Mouse (Mus musculus) adrenal gland, adult 18-20 months (tissue): ENCODE data around the gene Pnpla2. TPM values are rescaled to one million over a fixed set of nuclear protein-coding genes. Genes with fewer than 3 reads are reported as not detected.
A peak's percentile ranks its signal among the peaks of the same experiment; 100 is the strongest.

ENCODE experiments used
- DNase-seq, 2 experiments: peaks; one replicate each; pipeline ENCODE4 v3.0.0; 2021 to 2022; ENCODE audit warnings: low spot score in 2 of 2
- total RNA-seq, 2 experiments: library from RNA; stranded (reverse); gene quantifications; 1 replicate in 1 of 2; 2 replicates in 1 of 2; pipeline ENCODE4 v1.2.3; 2021

Pnpla2 gene
- total RNA-seq, 2 experiments from 2014 or later: 739 to 1,290 TPM

DNA sequence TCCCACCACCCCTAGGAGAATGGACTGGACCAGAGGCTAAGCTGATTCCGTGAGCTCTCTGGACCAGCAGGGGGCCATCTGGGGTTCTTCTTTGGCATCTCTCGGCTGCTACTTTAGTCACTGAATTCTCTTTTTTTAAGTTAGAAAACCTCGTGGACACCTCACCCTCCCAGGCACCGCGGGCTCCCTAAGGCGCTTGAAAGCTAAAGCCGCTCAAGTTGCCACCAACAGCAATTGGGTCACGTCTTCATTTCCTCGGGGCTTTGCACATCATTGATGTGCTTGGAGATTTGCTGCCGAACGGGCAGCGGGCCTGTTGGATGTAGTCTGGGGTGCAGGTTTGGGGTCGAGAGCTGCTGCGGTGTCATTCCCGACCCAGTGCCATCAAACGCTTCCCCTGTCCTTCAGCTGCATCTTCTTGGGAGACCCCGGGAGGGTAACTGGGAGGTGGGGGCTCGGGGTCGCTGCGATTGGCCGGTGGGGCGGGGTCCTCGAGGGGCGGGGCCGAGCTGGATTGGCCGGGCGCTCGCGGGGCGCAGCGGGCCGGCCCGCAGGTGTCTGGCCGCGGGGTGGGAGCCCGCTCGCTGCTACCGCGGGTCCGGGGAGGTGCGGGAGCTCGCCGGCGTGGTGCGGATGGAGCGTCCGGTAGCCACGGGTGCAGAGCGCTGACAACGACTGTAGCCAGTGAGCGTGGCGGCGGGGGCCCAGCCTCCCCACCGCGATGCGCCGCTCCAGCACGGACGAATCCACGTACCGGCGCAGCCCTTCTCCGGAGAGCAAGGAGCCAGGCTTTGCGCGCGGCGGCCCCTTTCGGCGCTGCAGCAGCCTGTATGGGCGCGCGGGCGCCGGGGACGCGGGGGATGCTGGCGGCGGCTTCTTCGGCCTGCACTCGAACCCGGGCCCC lies 26.8 kb downstream of the Pnpla2 start:
- DNase-seq: peak in 1 of 2 experiments; percentile 48

GRCm38 (mm10) chr7:141482531-141483024 lies 27.6 kb downstream of the Pnpla2 start:
- no peak for DNase-seq

DNA sequence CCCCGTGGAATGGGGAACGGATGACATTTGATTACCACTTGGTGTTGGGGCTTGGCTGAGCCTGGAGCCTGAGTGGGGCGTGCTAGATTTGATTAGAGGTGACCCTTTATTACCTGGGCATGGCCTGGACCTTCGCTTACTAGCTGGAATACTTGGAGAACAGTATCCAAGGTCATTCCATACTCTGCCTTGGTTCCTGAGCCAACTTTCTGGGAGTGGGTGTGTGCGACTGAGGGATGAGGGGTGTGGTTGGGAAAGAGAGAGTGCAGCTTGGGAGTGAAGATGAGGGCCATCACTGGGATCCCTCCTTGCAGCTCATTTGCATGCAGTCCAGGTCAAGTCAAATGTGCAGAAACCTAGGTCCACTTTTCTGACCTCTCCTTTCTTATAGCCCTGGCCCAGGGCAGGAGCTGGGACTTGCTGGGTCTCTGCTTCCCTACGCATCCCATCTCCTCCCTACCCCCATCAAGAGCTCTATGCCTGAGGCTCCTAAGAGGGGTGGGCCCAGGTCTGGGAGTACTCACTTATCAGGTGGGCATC lies 28.2 kb downstream of the Pnpla2 start:
- DNase-seq: no peak

DNA sequence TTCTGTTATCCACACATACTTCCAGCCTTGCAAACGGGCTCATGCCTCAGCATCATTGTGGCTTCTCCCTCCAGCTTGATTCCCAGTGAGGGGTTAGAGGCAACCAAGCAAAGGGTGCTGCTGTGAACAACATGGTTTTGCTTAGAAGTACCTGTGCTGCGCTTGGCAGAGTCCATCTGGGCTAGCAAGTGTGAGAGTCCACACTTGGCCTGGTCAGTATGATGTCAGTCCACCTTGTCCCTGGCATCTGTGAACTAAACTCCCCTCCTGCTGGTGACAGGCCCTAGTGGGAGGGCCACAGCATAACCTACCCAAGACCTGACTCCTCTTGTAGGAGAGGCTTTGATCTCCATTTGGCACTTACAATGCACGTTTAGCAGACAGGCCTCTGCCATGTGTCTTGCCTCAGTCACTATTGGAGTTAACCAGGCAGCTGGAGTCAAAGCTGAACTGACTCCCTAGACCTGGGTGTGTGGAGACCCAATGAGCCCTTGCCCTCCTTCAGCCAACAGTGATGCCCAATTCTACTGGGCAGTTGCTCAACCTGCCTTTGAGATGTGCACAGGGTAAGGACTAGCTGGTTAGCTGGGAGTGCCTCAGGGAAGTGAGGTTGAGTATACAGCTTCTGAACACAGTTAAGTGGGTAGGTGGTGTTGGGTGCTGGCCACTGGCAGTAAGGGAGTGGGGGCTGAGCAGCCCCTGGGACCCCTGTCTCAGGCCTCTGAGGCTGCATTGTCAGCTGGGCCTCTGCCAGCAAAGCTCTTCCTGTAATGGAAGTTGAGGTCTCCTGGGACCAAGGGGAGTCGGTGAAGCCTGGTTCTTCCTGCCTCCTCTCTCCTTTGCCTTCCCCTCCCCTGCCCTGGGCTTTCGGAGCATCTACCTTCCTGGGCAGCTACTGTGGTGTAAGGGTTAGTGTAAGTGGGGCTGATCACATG lies 29.5 kb downstream of the Pnpla2 start:
- DNase-seq: no peak

DNA sequence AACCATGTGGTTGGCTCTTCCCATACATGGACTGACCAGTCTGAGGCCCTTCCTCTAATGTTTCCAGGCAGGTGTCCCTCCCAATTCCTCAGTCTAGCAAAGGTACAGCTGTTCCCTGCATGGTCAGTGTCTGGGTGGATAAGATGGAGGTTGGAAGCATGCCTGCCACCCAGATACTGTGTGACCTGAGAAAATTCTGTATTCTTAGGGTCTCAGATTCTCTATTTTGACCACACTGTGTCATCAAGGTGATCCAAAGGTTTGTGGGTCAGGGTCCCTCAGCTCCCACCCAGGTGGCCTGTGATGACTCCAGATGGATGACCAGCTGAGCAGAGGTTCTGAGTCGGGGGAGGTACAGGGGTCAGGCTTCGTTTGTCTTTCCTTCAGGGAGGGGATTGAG lies 30.2 kb downstream of the Pnpla2 start:
- no peak for DNase-seq

GRCm38 (mm10) chr7:141485606-141486005 lies 30.6 kb downstream of the Pnpla2 start:
- DNase-seq: no peak

DNA sequence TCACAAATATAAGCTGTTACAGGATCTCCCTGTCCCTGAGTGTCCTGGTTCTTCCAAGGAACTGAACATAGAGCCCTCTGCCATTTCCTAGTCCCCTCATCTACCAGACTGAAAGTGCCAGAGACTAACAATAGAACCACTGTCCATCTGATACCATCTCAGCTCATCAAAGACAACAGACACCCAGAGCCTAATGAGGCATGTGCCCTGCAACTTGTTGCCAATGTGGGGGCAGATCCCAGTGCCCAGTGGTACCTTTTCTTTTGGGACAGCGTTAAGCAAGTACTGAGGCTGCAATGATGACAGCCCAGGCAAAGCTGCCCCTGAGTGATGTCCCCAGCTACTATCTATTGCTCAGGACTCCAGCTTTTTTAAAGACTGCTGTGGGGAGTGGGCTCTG lies 31.2 kb downstream of the Pnpla2 start:
- DNase-seq: no peak

GRCm38 (mm10) chr7:141487141-141487540 lies 32.1 kb downstream of the Pnpla2 start:
- DNase-seq: no peak

DNA sequence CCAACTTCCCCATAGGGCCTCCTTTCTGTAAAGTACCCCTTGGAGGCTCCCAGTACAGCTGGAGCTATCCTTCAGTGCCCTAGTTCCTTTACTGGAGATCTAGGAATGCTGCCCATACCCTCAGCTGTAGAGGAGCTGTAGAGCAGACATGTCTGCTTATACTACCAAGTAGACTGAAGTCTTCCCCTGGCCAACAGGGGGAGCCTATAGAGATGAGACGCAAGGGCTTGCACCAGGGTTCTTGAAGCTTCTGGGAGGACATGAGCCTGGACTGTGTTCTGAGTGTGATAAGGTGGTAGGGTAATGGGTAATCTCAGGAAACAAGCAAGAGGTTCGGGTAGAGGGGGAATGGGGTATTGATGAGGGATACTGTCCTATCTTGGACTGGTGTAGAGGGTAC lies 36.2 kb downstream of the Pnpla2 start:
- DNase-seq: no peak

GRCm38 (mm10) chr7:141492738-141493137 lies 37.7 kb downstream of the Pnpla2 start:
- DNase-seq: no peak

DNA sequence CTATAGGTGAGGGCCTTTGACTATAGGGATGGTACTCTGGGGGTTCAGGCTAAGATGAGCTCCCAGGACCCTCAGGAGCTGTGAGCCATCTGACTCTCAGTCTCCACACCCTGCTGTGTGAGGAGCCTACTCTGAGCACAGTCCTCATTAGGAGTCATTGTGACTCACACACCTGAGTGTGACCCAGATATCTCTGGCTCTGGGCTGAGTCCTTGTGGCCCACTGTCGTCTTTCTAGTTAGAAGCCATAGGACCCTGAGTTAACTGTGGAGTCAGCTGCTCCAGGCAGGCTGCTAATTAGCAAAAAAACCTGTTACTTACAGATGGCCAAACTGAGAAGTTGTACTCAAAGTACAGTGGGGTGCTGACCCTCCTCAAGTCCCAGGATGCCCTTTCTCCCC lies 38.7 kb downstream of the Pnpla2 start:
- no peak for DNase-seq

DNA sequence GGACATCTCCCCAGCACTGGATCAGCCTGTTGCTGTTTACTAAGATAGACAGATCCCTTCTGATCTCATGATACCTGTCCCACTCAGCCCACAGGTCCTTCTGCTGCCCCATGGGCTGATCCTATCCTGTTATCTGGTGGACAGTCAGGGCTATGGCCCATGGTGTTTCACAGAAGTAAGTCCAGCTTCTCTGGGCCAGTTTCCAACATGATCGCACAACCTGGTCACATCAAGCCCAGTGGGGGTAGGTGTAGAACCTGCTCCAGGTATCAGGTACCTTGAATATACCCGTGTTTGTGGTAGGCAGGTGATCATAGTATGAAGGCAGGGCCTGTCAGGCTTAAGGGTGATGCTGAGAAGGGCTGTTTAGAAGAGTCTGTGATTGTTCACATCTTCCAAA lies 40.4 kb downstream of the Pnpla2 start:
- DNase-seq: no peak

DNA sequence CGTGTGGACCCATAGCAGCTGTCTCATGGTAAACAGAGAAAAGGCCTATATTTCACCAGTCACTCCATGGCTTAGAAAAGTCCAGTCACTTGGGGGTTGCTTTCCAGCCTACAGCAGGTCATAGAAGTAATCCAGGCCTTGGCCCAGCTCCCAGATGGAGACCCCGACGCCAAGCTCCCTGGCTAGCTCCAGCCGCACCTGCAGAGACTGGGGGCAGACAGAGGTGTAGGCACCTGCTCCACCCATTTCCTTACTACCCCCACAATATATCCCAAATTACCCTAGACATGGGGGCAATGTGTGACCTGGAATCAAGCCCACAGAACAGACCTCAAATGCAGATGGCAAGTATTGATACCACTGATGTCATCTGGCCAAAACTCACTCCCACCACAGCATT lies 40.9 kb downstream of the Pnpla2 start:
- no peak for DNase-seq

DNA sequence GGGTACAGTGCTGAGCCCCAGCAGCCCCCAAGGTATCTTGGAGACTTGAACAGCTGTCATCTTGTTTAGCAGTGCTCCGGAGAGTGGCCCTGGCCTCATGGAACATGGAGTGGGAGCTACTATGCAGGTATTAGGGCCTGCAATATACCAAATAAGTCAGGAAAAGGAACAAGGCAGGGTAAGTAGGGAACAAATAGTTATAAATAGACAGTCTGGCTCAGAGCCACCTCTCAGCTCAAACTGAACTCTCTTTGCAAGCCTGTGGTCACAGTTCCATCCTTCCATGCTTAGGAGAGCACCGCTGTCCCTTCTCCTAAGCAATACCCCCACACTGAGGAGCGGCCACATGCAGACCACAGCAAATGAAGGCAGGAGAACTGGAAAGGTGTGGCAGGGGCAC lies 42.6 kb downstream of the Pnpla2 start:
- DNase-seq: no peak

- DNase-seq: peak in 1 of 2 experiments; percentile 23
These were observed 47.0 kb downstream of the Pnpla2 start for GRCm38 (mm10) chr7:141501820-141502555.

- no peak for DNase-seq
These were observed 47.5 kb downstream of the Pnpla2 start for GRCm38 (mm10) chr7:141502556-141502905.

DNA sequence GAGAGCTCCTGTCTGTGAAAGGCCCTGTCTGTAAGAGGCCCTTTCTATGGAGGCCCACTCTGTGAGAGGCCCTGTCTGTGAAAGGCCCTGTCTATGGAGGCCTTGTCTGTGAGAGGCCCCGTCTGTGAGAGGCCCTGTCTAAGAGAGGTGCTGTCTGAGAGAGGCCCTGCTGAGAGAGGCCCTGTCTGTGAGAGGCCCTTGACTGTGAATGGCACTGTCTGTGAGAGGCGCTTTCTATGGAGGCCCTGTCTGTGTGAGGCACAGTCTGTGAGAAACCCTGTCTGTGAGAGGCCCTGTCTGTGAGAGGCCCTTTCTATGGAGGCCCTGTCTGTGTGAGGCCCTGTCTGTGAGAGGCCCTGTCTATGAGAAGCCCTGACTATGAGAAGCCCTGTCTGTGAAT lies 51.3 kb downstream of the Pnpla2 start:
- DNase-seq: no peak

DNA sequence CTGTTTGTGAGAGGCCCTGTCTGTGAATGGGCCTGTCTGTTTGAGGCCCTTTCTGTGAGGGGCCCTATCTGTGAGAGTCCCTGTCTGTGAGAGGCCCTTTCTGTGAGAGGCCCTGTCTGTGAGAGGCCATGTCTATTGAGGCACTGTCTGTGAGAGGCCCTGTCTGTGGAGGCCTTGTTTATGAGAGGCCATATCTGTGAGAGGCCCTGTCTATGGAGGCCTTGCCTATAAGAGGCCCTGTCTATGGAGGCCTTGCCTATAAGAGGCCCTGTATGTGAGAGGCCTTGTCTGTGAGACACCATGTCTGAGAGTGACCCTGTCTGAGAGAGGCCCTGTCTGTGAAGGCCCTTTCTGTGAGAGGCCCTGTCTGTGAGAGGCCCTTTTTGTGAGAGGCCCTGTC lies 53.2 kb downstream of the Pnpla2 start:
- DNase-seq: no peak

DNA sequence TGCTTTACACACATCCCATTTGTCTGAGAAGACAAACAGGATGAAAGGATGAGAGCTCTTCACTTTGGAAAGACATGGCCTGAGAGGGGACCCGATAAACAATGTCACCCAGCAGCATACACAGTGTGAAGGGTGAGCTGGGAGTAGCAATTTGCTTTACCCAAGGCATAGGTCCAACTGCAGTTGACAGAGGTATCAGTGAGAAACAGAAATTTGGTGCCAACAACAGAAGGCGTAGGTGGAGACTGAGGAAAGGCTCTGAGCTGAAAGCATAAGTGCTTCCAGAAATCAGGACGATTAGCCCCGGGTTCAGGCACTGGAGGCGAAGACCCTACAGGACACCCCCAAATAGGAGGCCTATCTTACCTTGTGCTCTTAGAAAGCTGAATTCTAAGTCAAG lies 55.2 kb downstream of the Pnpla2 start:
- no peak for DNase-seq
